Mouse (Mus musculus) forebrain, embryonic 14.5 days (tissue): ENCODE data around the gene Gpr19. TPM values are rescaled to one million over a fixed set of nuclear protein-coding genes. Genes with fewer than 3 reads are reported as not detected.

Experiments
- ATAC-seq: fragments of 200-750 bp; cut with Nextera tagmentation; 2 replicates; pipeline ENCODE4 v1.8.0; 2017; ENCODE audit warnings: mild to moderate bottlenecking, moderate library complexity
- DNase-seq: peaks from one replicate; pipeline ENCODE4 v3.0.0-alpha.2; 2015; ENCODE audit warnings: low spot score
- H3K27ac ChIP-seq: fragments of 300-500 bp; sonication (generic); 2 replicates; pipeline ENCODE4 v1.5.1; 2014; ENCODE audit warnings: low read depth, mild to moderate bottlenecking, control low read depth, low read length, moderate library complexity
- H3K27me3 ChIP-seq: fragments of 300-500 bp; sonication (generic); replicated peaks from 2 replicates; pipeline ENCODE4 v1.6.1; 2014; ENCODE audit warnings: low read length, control low read depth, mixed read lengths; ENCODE audit not compliant: control insufficient read depth, insufficient read depth
- H3K36me3 ChIP-seq: fragments of 300-500 bp; sonication (generic); 2 replicates; pipeline ENCODE4 v1.6.1; 2014; ENCODE audit warnings: low read length, control low read depth; ENCODE audit not compliant: control insufficient read depth, insufficient read depth
- H3K4me1 ChIP-seq: fragments of 300-500 bp; sonication (generic); 2 replicates; pipeline ENCODE4 v1.6.1; 2014; ENCODE audit warnings: antibody characterized with exemption, low read length, control low read depth; ENCODE audit not compliant: control insufficient read depth, insufficient read depth
- H3K4me2 ChIP-seq: fragments of 300-500 bp; sonication (generic); 2 replicates; pipeline ENCODE4 v1.6.1; 2014; ENCODE audit warnings: mild to moderate bottlenecking, control low read depth, low read length
- H3K4me3 ChIP-seq: fragments of 300-500 bp; sonication (generic); 2 replicates; pipeline ENCODE4 v1.5.1; 2014; ENCODE audit warnings: low read depth, low read length, control low read depth
- H3K9ac ChIP-seq: fragments of 300-500 bp; sonication (generic); 2 replicates; pipeline ENCODE4 v1.6.1; 2014; ENCODE audit warnings: mild to moderate bottlenecking, low read length, control low read depth, moderate library complexity
- H3K9me3 ChIP-seq: fragments of 300-500 bp; sonication (generic); replicated peaks from 2 replicates; pipeline ENCODE4 v1.6.1; 2016; ENCODE audit warnings: low read length, control low read depth, mixed read lengths; ENCODE audit not compliant: control insufficient read depth
- WGBS: fragments of 180-500 bp; shearing (Covaris S2); extraction: QIAGEN DNeasy Blood & Tissue Kit; methylation state at CpG from one replicate; pipeline ENCODE4 v1.1.7; 2014; 5-methylcytosine and 5-hydroxymethylcytosine counted together
- polyA plus RNA-seq: library from polyadenylated mRNA; unstranded; fragments of >200 nt; fragmentation: Nextera tagmentation; extraction: Ambion mirVana; gene quantifications from 2 replicates; pipeline ENCODE4 v1.2.1, GENCODE M21; 2014

The Gpr19 gene
- polyA plus RNA-seq, result 42.4 and 46.2 TPM in 2 replicates

- Histone ChIP-seq H3K36me3 (0 out of 2 replicates have a peak, but pooled peaks cover 3% of the 10 kb centered on the region), H3K4me3 (peak within 1 kb of the TSS; percentile 57), H3K4me2 (peak within 1 kb of the TSS; percentile 79), H3K4me1 (peaks cover 12% of the 10 kb centered on the region; the same call in 1 of the 2 replicates), H3K9ac (peak within 1 kb of the TSS; percentile 91), H3K27me3 (no peaks in the 10 kb centered on the region), H3K9me3 (no peaks in the 10 kb centered on the region), H3K27ac (peak within 1 kb of the TSS; percentile 99)
- ATAC-seq, result peak; percentile 94
- peak; percentile 97 for DNase-seq
- WGBS, result under 1% methylated on average over 51 of the region's 51 CpGs
These were observed at the start of gene Gpr19 for GRCm38 (mm10) chr6:134898095-134898965. Gpr19 (minus strand) TSS chr6:134898578.

DNA sequence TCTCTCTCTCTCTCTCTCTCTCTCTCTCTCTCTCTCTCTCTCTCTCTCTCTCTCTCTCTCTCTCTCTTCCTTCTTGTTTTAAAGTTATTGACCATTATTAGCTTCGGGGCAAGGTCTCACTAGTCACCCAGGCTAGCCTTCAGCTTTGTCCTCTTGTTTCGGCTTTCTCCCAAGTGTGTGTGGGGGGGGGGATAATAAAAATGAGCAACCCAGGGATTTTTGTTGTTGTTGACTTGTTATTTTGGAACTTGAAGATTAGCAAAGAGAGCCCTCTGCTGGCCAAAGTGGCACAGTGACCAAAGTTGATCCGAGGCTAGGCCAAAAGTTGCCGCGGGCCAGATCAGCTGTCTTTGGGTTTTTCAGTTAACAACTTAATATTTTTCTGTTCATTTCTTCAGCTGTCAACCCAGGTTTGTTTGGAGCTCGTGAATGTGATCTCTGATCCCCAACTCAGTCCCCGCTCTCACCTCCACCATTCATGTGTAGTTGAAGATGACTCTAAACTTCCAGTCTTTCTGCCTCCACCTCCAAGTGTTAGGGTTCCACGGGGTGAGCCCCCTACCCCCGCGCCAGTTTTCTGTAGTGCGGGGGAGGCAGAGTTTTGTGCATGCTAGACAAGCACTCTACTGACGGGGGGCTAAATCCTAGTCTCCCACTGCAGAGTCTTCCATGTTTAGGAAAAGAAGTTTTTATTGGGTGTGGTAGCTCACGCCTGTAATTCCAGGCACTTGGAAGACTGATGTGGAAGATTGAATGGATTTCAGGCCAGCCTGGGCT is 49.1 kb upstream of the Gpr19 start:
- Histone ChIP-seq H3K4me1 (no peaks in the 10 kb centered on the region), H3K4me3 (no peak overlapping the region), H3K9me3 (no peaks in the 10 kb centered on the region), H3K27me3 (no peaks in the 10 kb centered on the region), H3K4me2 (no peak overlapping the region), H3K9ac (no peak overlapping the region), H3K27ac (no peak overlapping the region), H3K36me3 (peaks cover 24% of the 10 kb centered on the region)
- peak; percentile 26; the same call in 1 of the 2 replicates for ATAC-seq
- WGBS, result 49% methylated on average over 13 of the region's 13 CpGs
- peak; percentile 82 for DNase-seq

GRCm38 (mm10) chr6:134946858-134947257 is 48.5 kb upstream of the Gpr19 start:
- Histone ChIP-seq H3K9ac (no peak overlapping the region), H3K4me3 (no peak overlapping the region), H3K27me3 (no peaks in the 10 kb centered on the region), H3K4me1 (no peaks in the 10 kb centered on the region), H3K36me3 (peaks cover 27% of the 10 kb centered on the region), H3K4me2 (no peak overlapping the region), H3K27ac (no peak overlapping the region), H3K9me3 (no peaks in the 10 kb centered on the region)
- no peak for ATAC-seq
- no peak for DNase-seq
- WGBS, result 87% methylated on average over 9 of the region's 9 CpGs

GRCm38 (mm10) chr6:134946054-134946453 is 47.7 kb upstream of the Gpr19 start:
- no peak for ATAC-seq
- no peak overlapping the region for H3K4me2 ChIP-seq
- H3K36me3 ChIP-seq, result peaks cover 30% of the 10 kb centered on the region
- DNase-seq, result no peak
- no peaks in the 10 kb centered on the region for H3K9me3 ChIP-seq
- H3K27ac ChIP-seq, result no peak overlapping the region
- no peak overlapping the region for H3K4me3 ChIP-seq
- H3K4me1 ChIP-seq, result no peaks in the 10 kb centered on the region
- H3K27me3 ChIP-seq, result no peaks in the 10 kb centered on the region
- H3K9ac ChIP-seq, result no peak overlapping the region
- WGBS, result 70% methylated on average over 6 of the region's 6 CpGs

DNA sequence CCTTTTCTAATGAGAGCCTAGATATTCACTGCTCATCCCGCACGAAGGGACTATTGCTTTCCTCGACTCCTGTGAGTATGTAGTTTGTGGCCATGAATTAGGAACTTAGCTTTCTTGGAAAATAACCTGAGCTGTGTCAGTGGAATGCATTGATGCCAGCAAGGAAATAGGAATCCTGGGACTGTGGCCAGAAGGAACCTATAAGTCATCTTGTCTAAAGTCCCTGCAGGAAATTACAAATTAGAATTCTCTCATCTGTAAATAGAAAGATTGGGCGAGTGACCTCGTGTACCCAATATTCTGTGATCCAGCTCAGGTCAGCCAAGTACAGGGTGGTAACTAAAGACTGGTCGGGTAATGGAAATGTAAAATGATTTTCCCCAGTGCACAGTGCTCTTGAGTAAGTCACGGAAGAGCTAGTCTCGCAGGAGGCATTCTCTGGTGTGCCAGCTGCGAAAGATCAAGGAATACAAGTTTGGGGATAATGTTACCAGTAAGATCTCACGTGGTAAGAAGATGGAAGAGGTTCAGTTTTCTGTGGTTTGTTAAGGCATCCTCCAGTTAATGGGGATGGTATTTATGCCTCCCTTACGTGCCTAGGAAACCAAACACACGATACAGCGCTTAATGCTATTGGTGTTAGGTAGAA is 45.5 kb upstream of the Gpr19 start:
- no peaks in the 10 kb centered on the region for H3K4me1 ChIP-seq
- no peak overlapping the region for H3K9ac ChIP-seq
- WGBS, result 87% methylated on average over 13 of the region's 13 CpGs
- H3K9me3 ChIP-seq, result no peaks in the 10 kb centered on the region
- ATAC-seq, result no peak
- no peak for DNase-seq
- peaks cover 30% of the 10 kb centered on the region; the same call in 1 of the 2 replicates for H3K36me3 ChIP-seq
- no peak overlapping the region for H3K27ac ChIP-seq
- H3K4me2 ChIP-seq, result no peak overlapping the region
- H3K27me3 ChIP-seq, result no peaks in the 10 kb centered on the region
- no peak overlapping the region for H3K4me3 ChIP-seq

DNA sequence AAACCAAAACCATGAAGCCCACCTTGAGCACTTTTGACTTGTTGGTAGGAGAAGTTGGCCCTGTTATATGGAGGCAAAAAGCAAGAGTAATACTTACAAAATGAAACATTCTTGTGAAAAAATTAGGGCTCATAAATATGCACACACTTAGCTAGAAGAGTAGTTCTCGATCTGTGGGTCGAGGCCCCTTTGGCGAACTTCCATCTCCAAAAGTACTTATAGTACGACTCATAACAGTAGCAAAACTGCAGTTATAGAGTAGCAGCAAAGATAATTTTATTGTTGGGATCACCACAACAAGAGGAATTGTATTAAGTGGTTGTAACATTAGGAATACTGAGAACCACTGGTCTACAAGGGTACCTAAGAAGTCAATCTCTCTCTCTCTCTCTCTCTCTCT is 41.4 kb upstream of the Gpr19 start:
- Histone ChIP-seq H3K36me3 (peaks cover 21% of the 10 kb centered on the region; the same call in 1 of the 2 replicates), H3K27ac (no peak overlapping the region), H3K4me2 (no peak overlapping the region), H3K4me1 (no peaks in the 10 kb centered on the region), H3K4me3 (no peak overlapping the region), H3K9me3 (no peaks in the 10 kb centered on the region), H3K9ac (no peak overlapping the region), H3K27me3 (no peaks in the 10 kb centered on the region)
- DNase-seq, result no peak
- 86% methylated on average over 4 of the region's 4 CpGs for WGBS
- ATAC-seq, result no peak

DNA sequence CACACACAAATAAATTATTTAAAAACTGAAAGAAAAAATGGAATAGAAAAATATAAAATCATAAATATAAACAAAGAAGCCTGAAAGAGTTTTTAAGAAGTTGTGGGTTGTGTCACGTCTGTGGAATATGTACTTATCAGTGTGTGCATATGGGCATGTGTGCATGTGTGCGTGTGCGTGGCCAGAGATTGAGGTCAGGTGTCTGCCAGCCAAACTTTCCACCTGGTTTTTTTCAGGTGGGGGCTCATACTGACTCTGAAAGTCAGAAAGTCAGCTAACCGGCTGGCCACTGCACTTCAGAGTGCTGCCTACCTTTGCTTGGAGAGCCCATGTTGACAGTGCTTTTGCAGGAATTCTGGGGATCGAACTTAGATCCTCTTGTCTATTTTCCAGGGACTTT is 35.9 kb upstream of the Gpr19 start:
- no peak overlapping the region for H3K27ac ChIP-seq
- no peaks in the 10 kb centered on the region for H3K9me3 ChIP-seq
- no peak overlapping the region for H3K4me3 ChIP-seq
- H3K27me3 ChIP-seq, result no peaks in the 10 kb centered on the region
- DNase-seq (no peak), ATAC-seq (no peak)
- WGBS, result 92% methylated on average over 5 of the region's 5 CpGs
- no peak overlapping the region for H3K4me2 ChIP-seq
- no peak overlapping the region for H3K9ac ChIP-seq
- H3K36me3 ChIP-seq, result no peaks in the 10 kb centered on the region
- H3K4me1 ChIP-seq, result peaks cover 3% of the 10 kb centered on the region; the same call in 1 of the 2 replicates

DNA sequence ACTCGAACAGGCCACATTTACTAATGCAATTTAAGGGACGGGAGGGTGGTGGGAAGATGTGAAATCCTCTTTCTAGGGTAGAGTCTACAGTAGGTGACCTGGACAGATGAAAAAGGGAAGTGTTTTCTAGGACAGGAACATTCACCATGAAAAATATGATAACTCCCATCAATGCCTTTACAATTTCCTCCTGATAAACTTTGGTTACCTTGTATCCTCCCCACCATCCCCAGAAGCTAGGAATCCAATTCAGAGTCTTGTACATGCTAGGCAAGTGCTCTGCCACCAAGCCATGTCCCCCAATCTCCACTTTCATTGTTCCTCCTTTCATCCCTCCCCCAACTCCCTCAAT is 34.8 kb upstream of the Gpr19 start:
- no peak for ATAC-seq
- no peak overlapping the region for H3K4me2 ChIP-seq
- peaks cover 3% of the 10 kb centered on the region; the same call in 1 of the 2 replicates for H3K4me1 ChIP-seq
- no peaks in the 10 kb centered on the region for H3K27me3 ChIP-seq
- H3K9me3 ChIP-seq, result no peaks in the 10 kb centered on the region
- 80% methylated on average over 2 of the region's 2 CpGs for WGBS
- H3K27ac ChIP-seq, result no peak overlapping the region
- DNase-seq, result no peak
- H3K36me3 ChIP-seq, result no peaks in the 10 kb centered on the region
- no peak overlapping the region for H3K4me3 ChIP-seq
- no peak overlapping the region for H3K9ac ChIP-seq
